Mouse (Mus musculus) frontal cortex, postnatal 36 days (tissue): ENCODE data around the gene Sgk2.
"Not testable (repeated sequence)": the region's sequence is repeated elsewhere in the genome, so short reads cannot be mapped to it uniquely, and the experiment has no call there.

Source experiments
- DNase-seq, 2 experiments: peaks; one replicate each; pipeline ENCODE4 v3.0.0; 2022; ENCODE audit warnings: low spot score in 2 of 2

Gene Sgk2

GRCm38 (mm10) chr2:163058981-163059380, 71.9 kb downstream of the Sgk2 start:
- DNase-seq: not testable (repeated sequence)

- no peak for DNase-seq
Measured at GRCm38 (mm10) chr2:163060630-163061029, 73.5 kb downstream of the Sgk2 start.

- no peak for DNase-seq
Measured at GRCm38 (mm10) chr2:163061203-163062118, 74.3 kb downstream of the Sgk2 start.

- DNase-seq: no peak
Measured at GRCm38 (mm10) chr2:163062119-163062508, 75.0 kb downstream of the Sgk2 start.
